Mouse (Mus musculus) erythroblast, embryonic 14.5 days (primary cell): Measurements from ENCODE around the gene Fancc. TPM values are rescaled to one million over a fixed set of nuclear protein-coding genes. Genes with fewer than 3 reads are reported as not detected.

Experiments
- H3K27me3 ChIP-seq: 2 replicates; pipeline ENCODE4 v1.6.1; 2012; ENCODE audit warnings: inconsistent platforms; ENCODE audit not compliant: control insufficient read depth
- H3K36me3 ChIP-seq: 2 replicates; pipeline ENCODE4 v1.6.1; 2012; ENCODE audit warnings: mild to moderate bottlenecking, inconsistent platforms; ENCODE audit not compliant: control insufficient read depth
- H3K4me1 ChIP-seq: 2 replicates; pipeline ENCODE4 v1.6.1; 2012; ENCODE audit warnings: inconsistent platforms; ENCODE audit not compliant: control insufficient read depth
- H3K4me3 ChIP-seq: replicated peaks from 2 replicates; pipeline ENCODE3; 2012; ENCODE audit warnings: moderate library complexity, mild to moderate bottlenecking, inconsistent platforms
- H3K9me3 ChIP-seq: 2 replicates; pipeline ENCODE4 v1.6.1; 2012; ENCODE audit warnings: low read length, inconsistent platforms, mixed read lengths; ENCODE audit not compliant: control insufficient read depth
- GATA1 ChIP-seq: IDR thresholded peaks from 2 replicates; pipeline ENCODE4 v1.6.1; 2012; ENCODE audit warnings: low read length, inconsistent platforms, mixed read lengths
- TAL1 ChIP-seq: IDR thresholded peaks from 3 replicates; pipeline ENCODE4 v1.6.1; 2012; ENCODE audit warnings: low read length, inconsistent platforms, mixed read lengths
- polyA plus RNA-seq: library from polyadenylated mRNA; stranded (reverse); fragments of >175 nt; gene quantifications from 2 replicates; pipeline ENCODE4 v1.2.3, GENCODE M21; 2012

Gene Fancc
- polyA plus RNA-seq, 1 experiment, result 0.74 TPM

DNA sequence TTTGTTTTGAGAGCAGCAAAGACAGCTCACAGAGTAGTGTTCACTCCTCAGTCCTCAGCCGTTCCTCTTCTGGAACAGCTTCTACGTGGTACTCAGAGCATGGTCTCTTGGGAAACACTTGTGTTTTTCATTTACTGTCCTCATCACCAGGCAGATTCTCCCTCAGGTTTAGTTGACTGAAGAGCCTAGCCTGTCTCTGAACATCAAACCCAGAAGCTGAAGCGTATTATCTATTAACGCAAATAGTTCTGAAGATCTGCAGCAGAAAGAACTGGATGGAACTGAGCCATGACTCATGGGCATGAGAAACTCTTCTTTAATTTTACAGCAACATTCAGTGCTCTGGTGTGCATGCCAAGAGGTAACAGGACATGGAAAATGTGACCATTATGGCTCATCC, 147.0 kb downstream of the Fancc start:
- TF ChIP-seq TAL1 (no peak), GATA1 (no peak)
- peaks cover 2% of the 10 kb centered on the region; the same call in 1 of the 2 replicates for H3K36me3 ChIP-seq
- no peaks in the 10 kb centered on the region for H3K9me3 ChIP-seq
- no peaks in the 10 kb centered on the region for H3K27me3 ChIP-seq
- H3K4me1 ChIP-seq, result no peaks in the 10 kb centered on the region
- H3K4me3 ChIP-seq, result no peak overlapping the region

DNA sequence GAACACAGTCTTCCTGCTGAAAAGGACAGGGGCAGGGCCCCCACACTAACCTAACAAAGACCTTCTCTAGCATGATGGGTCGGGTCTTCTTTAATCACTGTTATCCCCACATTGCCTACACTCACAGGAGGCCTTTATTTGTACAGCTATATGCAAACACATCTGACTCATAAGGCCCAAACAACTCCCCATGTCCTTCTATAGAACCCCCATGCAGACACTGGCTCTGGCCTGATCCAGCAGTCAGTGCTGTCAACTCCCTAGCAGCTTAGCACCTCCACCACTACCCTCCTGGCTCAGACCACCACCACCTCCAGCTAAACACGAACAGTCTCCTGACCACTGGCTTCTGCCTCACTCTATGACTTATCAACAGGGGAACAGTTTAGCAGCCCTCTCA, 149.4 kb downstream of the Fancc start:
- Histone ChIP-seq H3K27me3 (no peaks in the 10 kb centered on the region), H3K4me3 (no peak overlapping the region), H3K36me3 (peaks cover 2% of the 10 kb centered on the region; the same call in 1 of the 2 replicates), H3K4me1 (no peaks in the 10 kb centered on the region), H3K9me3 (no peaks in the 10 kb centered on the region)
- no peak for TF ChIP-seq GATA1
- TF ChIP-seq TAL1, result no peak

DNA sequence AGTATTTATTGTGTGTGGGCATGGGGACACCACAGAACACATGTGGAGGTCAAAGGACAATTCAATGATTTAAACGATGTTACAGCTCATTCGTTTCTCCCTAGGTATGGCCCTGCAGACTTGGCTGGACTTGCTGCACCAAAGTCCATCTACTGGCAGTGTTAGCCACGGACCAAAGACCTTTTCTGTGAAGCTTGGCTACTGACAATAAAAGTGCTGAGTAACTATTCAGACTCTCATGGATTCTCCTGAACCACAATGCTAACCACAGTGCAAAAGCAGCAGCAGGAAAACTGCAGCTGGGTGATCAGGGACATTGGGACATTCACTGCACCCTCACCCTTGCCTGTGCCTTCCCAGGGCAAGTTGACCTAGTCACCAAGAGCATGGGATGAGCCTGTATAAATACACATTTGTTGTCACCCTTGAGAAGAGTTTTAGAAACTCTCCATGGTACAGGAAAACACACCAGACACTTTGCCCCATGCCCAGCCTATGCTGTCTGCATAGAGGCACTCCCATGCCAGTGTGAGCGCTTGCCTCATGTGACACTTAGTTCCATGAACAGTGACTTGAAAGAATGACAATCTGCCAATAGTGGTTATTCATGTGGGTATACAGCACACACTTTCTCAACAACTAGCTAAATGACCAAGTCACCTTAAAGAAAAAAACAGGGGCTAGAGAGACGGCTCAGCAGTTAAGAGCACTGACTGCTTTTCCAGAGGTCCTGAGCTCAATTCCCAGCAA, 151.4 kb downstream of the Fancc start:
- H3K9me3 ChIP-seq, result no peaks in the 10 kb centered on the region
- no peaks in the 10 kb centered on the region for H3K27me3 ChIP-seq
- H3K4me3 ChIP-seq, result no peak overlapping the region
- TF ChIP-seq TAL1, result no peak
- no peak for TF ChIP-seq GATA1
- H3K4me1 ChIP-seq, result no peaks in the 10 kb centered on the region
- peaks cover 4% of the 10 kb centered on the region for H3K36me3 ChIP-seq

DNA sequence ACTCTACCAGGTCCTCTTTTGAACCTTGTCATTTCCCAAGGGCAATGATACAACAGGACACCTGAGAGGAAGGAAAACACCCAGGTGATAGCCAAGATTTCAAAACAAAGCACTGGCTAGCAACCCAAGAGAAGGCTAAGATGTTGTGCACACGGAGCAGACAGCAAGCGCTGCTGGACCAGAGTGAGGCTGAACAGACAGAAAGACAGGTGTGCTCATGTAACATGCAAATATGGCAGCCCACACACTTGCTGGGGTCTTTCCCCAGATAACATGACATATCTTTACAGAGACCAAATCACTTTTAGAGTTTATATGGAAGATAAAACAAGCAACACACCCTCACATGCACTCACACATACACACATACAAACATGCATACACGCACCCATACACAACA, 152.6 kb downstream of the Fancc start:
- Histone ChIP-seq H3K4me3 (no peak overlapping the region), H3K9me3 (no peaks in the 10 kb centered on the region), H3K4me1 (no peaks in the 10 kb centered on the region), H3K36me3 (peaks cover 4% of the 10 kb centered on the region), H3K27me3 (no peaks in the 10 kb centered on the region)
- no peak for TF ChIP-seq TAL1
- TF ChIP-seq GATA1, result no peak

DNA sequence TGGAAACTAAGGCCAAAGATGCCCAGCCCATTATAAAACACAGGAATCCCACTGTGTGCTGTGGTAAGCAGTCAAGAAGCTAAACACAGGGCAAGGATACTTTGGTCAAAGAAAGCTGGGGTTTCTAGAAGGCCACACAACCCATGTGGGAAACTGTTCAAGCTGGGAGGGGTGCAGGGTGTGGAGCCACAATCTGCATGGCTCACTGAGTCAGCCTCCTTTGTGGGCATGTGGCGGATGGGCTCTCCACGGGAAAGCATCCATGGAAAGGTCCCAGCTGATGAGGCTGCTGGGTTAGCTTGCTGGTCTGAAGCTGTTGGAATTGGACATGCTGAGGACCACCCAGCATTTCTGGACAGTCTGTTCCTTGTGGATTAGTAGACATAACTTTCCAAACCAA, 154.3 kb downstream of the Fancc start:
- TF ChIP-seq GATA1, result no peak
- no peak for TF ChIP-seq TAL1
- Histone ChIP-seq H3K4me3 (no peak overlapping the region), H3K27me3 (no peaks in the 10 kb centered on the region), H3K9me3 (no peaks in the 10 kb centered on the region), H3K4me1 (no peaks in the 10 kb centered on the region; the same call in 1 of the 2 replicates), H3K36me3 (peaks cover 6% of the 10 kb centered on the region)

DNA sequence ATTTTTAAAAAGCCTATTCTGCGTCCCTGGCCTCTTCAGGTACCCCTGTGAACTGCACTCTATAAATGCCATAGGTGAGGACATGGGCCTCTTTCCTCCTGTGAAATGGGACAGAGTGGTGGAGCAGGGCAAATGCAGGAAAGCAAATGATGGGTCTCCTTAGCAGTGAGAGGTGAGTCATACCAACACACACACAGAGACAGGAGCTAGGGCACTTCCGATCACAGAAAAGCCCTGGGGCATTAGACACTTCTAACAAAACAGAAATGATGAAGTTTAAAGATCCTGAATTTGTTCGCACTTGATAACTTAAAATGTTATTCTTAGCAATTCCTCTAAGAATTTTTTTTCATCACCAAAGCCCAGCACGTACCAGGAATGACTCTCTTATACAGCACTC, 157.1 kb downstream of the Fancc start:
- H3K36me3 ChIP-seq, result peaks cover 10% of the 10 kb centered on the region
- H3K4me1 ChIP-seq, result peaks cover 3% of the 10 kb centered on the region
- no peaks in the 10 kb centered on the region for H3K27me3 ChIP-seq
- no peak overlapping the region for H3K4me3 ChIP-seq
- no peak for TF ChIP-seq GATA1
- TF ChIP-seq TAL1, result no peak
- no peaks in the 10 kb centered on the region for H3K9me3 ChIP-seq

DNA sequence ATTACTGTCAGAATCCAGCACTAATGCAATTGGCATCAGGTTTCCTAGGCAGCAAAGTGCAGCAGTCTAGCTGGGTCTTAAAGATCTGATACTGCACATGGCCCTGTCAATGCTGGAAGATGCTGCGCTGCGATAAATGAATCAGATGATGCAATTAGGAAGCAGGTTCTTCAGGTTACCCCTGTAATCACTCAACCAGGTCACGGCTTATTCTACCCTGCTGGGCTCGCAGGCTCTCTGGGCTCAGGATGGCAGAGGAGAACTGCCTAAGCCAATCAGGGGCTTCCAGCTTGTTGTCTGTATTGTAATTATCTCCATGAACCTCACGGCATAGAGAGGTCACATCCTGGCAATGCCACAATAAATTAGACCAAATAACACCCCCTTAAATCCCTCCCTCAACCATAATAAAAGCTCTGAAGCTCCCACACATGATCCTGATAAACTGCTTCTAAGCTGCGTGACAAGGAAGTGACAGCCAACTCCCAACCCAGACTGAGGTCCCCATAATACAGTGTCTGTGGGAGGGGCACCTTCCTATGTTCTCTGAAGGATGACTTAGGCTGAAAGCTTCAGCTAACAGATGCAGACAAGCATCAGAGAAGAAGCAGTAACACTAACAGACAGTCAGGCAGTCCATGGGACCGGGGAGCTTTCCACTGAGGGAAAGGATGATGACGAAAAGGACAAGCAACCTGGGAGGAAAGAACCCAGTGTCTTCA, 159.7 kb downstream of the Fancc start:
- TF ChIP-seq TAL1 (no peak), GATA1 (no peak)
- Histone ChIP-seq H3K36me3 (peaks cover 10% of the 10 kb centered on the region), H3K4me1 (peaks cover 3% of the 10 kb centered on the region), H3K9me3 (no peaks in the 10 kb centered on the region), H3K27me3 (no peaks in the 10 kb centered on the region), H3K4me3 (no peak overlapping the region)

DNA sequence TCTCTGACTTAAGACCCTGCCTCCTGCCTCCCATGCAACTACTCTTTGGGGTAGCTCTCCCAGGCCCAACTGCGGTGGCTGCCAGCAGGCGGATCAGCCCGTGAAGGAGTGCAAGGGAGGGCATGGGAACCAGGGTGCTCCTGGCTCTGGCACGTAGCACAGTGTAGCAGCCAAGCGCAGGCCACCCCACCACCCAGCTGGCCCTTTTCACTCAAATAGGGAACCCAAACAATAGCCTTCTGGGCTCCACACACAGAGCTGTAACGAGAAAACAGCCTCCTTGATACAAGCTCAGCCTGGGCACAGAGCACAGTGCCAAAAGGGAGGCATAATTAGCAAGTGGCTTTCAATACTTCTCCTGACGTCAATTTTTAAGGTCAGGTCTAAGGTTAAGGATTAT, 160.7 kb downstream of the Fancc start:
- Histone ChIP-seq H3K4me3 (no peak overlapping the region), H3K9me3 (no peaks in the 10 kb centered on the region), H3K36me3 (peaks cover 8% of the 10 kb centered on the region), H3K4me1 (peaks cover 3% of the 10 kb centered on the region), H3K27me3 (no peaks in the 10 kb centered on the region)
- TF ChIP-seq TAL1 (no peak), GATA1 (no peak)

DNA sequence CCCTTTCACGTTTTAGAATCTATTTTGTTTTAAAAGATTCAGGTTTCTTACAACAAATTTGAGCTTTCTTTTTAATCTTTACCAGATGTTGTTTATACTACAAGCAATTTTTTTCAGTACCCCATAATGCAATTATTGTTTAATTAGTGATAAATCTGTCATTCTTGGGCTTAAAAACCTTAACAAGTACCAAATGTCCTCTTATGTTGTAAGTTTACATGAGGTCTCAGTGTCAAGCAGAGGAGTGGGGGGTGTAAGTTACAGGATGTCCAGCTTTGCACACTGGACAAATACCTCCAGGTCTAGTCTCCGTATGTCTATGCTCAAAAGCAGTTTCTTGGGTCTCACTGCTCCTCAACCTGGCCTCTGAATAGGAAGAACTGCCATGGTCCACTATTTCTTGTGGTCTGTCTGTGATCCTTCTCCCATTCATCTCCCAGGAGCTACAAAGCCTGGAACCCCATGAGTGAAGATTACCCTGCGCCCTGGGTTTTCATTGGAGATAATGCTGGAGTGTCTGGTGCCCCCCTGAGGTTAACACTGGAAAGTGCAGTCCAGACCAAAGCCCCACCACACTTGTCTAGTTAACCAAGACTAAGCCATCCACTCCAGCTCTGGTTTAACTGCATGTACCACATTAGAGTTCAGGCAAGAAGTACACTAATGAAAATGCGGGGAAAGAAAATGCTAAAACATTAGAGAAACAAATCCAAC, 161.5 kb downstream of the Fancc start:
- H3K4me3 ChIP-seq, result no peak overlapping the region
- no peaks in the 10 kb centered on the region for H3K9me3 ChIP-seq
- no peaks in the 10 kb centered on the region for H3K27me3 ChIP-seq
- H3K36me3 ChIP-seq, result peaks cover 10% of the 10 kb centered on the region
- TF ChIP-seq GATA1 (no peak), TAL1 (no peak)
- peaks cover 3% of the 10 kb centered on the region for H3K4me1 ChIP-seq
